8 mouse cellular contexts compared by ENCODE assay signal in the genomic region with DNA sequence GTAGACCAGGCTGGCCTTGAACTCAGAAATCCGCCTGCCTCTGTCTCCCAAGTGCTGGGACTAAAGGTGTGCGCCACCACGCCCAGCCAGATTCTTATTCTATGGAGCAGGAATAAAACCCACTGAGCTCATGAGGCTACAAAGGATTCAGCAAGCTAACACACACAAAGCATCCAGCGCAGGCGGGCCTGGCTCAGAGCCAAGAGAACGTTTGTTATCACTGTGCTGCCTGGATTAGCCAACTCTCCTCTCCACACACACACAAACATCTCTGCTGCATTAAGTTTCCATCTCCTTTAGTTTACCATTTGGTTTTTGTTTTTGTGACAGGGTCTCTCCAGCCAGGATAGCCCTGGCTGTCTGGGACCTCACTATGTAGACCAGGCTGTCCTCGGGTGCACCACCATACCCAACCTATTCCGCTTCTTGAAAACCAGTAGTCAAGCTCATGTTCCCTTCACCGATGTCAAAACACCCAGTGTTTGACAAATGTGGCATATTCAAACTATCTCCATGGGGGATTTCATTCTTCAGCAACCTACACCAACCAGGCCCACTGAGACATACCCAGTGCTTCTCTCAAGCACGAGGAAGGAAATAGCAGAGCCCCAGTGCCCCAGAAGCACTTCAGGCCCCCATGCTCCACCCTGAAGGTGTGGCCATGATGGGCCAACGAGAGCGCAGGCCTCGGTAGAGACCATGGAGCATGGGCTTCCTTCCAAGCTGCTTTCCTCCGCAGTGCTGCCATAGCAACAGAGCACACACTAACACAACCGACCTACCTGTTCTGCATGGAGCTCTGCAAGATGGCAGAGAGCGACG. TPM values are rescaled to one million over a fixed set of nuclear protein-coding genes. Genes with fewer than 3 reads are reported as not detected.
DNase-seq lines count a peak whose midpoint lies in the region; ATAC-seq lines count a peak whose summit lies in the region.

No protein-coding gene starts in this region.

- 37% methylated on average over 17 of the region's 17 CpGs for WGBS in forebrain, embryonic 16.5 days
- WGBS in hindbrain, embryonic 16.5 days, result 52% methylated on average over 17 of the region's 17 CpGs

- peak; percentile 78 for ATAC-seq in forebrain, embryonic 16.5 days
- peak; percentile 70 for ATAC-seq in hindbrain, embryonic 16.5 days

- no peak overlapping the region for H3K4me3 ChIP-seq in forebrain, embryonic 16.5 days (replicated peaks; ENCODE audit: low read length)
- H3K4me3 ChIP-seq in hindbrain, embryonic 16.5 days (ENCODE audit: low read length), result no peak overlapping the region

- no peaks in the 10 kb centered on the region for H3K27me3 ChIP-seq in forebrain, embryonic 16.5 days (replicated peaks; ENCODE audit: control insufficient read depth, insufficient read depth, low read length)
- H3K27me3 ChIP-seq in hindbrain, embryonic 16.5 days (replicated peaks; ENCODE audit: control insufficient read depth, insufficient read depth, low read length), result no peaks in the 10 kb centered on the region

- peaks cover 22% of the 10 kb centered on the region for H3K4me1 ChIP-seq in forebrain, embryonic 16.5 days (replicated peaks; ENCODE audit: control insufficient read depth, insufficient read depth, low read length)
- H3K4me1 ChIP-seq in hindbrain, embryonic 16.5 days (ENCODE audit: control insufficient read depth, insufficient read depth, low read depth, low read length), result peaks cover 20% of the 10 kb centered on the region

- H3K9me3 ChIP-seq in forebrain, embryonic 16.5 days (ENCODE audit: control insufficient read depth, low read length), result no peaks in the 10 kb centered on the region
- H3K9me3 ChIP-seq in hindbrain, embryonic 16.5 days (ENCODE audit: control insufficient read depth, low read length), result no peaks in the 10 kb centered on the region

- H3K36me3 ChIP-seq in forebrain, embryonic 16.5 days (ENCODE audit: control insufficient read depth, insufficient read depth), result peaks cover 47% of the 10 kb centered on the region
- H3K36me3 ChIP-seq in hindbrain, embryonic 16.5 days (ENCODE audit: control insufficient read depth, insufficient read depth, low read length), result peaks cover 51% of the 10 kb centered on the region

- H3K4me2 ChIP-seq in forebrain, embryonic 16.5 days (ENCODE audit: low read length), result no peak overlapping the region
- no peak overlapping the region for H3K4me2 ChIP-seq in hindbrain, embryonic 16.5 days (ENCODE audit: low read length)

- H3K9ac ChIP-seq in forebrain, embryonic 16.5 days (replicated peaks; ENCODE audit: low read depth, low read length), result 0 out of 2 replicates have a peak overlapping the region, but pooled peaks have one; percentile 13
- H3K9ac ChIP-seq in hindbrain, embryonic 16.5 days (ENCODE audit: low read depth, low read length), result no peak overlapping the region

- DNase-seq in ES-CJ7 (ENCODE audit: low read depth, low spot score), result peak; percentile 43
- peak; percentile 70 for DNase-seq in adrenal gland, adult 2 months
- DNase-seq in left cerebral cortex, adult 18-20 months (ENCODE audit: low spot score in 2 of 2), result peak; percentile 80 to 84
- peak; percentile 88 for DNase-seq in lung, postnatal 36 days
- peak; percentile 70 to 82 for DNase-seq in spleen, postnatal 4 days (ENCODE audit: low spot score in 2 of 2)
- DNase-seq in embryo, embryonic 9.5 days (ENCODE audit: extremely low spot score), result no peak

- H3K27ac ChIP-seq in forebrain, embryonic 16.5 days (ENCODE audit: low read length), result peak overlapping the region; percentile 78
- peak overlapping the region; percentile 7 for H3K27ac ChIP-seq in hindbrain, embryonic 16.5 days (ENCODE audit: low read depth, low read length)

RNA-seq across cellular contexts. Expression of a gene that starts 19.6 kb away (rescaled TPM):
- total RNA-seq in adrenal gland, adult 2 months (2021), result 10 to 100 TPM; 34.2 to 42.3 TPM
- polyA plus RNA-seq in adrenal gland, adult 2 months (2012; rRNA removed), result 53.4 and 55.5 TPM in 2 replicates
- 70.7 and 75.6 TPM in 2 replicates for polyA plus RNA-seq in forebrain, embryonic 16.5 days (2015; fragmentation: Nextera tagmentation; extraction: Ambion mirVana)
- polyA plus RNA-seq in hindbrain, embryonic 16.5 days (2015; fragmentation: Nextera tagmentation; extraction: Ambion mirVana), result 68.1 and 69.3 TPM in 2 replicates
- total RNA-seq in left cerebral cortex, adult 18-20 months (2021), result 100 to 1,000 TPM; 192 to 206 TPM

RNA-seq across cellular contexts. Expression of a gene that starts 22.4 kb away (rescaled TPM):
- 100 to 1,000 TPM; 152 to 154 TPM for total RNA-seq in adrenal gland, adult 2 months (2021)
- polyA plus RNA-seq in adrenal gland, adult 2 months (2012; rRNA removed), result 124 and 148 TPM in 2 replicates
- polyA plus RNA-seq in forebrain, embryonic 16.5 days (2015; fragmentation: Nextera tagmentation; extraction: Ambion mirVana), result 562 and 569 TPM in 2 replicates
- 495 and 497 TPM in 2 replicates for polyA plus RNA-seq in hindbrain, embryonic 16.5 days (2015; fragmentation: Nextera tagmentation; extraction: Ambion mirVana)
- 100 to 1,000 TPM; 212 to 231 TPM for total RNA-seq in left cerebral cortex, adult 18-20 months (2021)

RNA-seq across cellular contexts. Expression of a gene that starts 51.1 kb away (rescaled TPM):
- 10 to 100 TPM; 17.9 to 33.8 TPM for total RNA-seq in adrenal gland, adult 2 months (2021)
- polyA plus RNA-seq in adrenal gland, adult 2 months (2012; rRNA removed), result 3.7 and 4.4 TPM in 2 replicates
- polyA plus RNA-seq in forebrain, embryonic 16.5 days (2015; fragmentation: Nextera tagmentation; extraction: Ambion mirVana), result 52.3 and 58.0 TPM in 2 replicates
- polyA plus RNA-seq in hindbrain, embryonic 16.5 days (2015; fragmentation: Nextera tagmentation; extraction: Ambion mirVana), result 46.5 and 52.2 TPM in 2 replicates
- 10 to 100 TPM; 51.9 to 53.3 TPM for total RNA-seq in left cerebral cortex, adult 18-20 months (2021)
